9 mouse cellular contexts compared by ENCODE assay signal in the genomic region with DNA sequence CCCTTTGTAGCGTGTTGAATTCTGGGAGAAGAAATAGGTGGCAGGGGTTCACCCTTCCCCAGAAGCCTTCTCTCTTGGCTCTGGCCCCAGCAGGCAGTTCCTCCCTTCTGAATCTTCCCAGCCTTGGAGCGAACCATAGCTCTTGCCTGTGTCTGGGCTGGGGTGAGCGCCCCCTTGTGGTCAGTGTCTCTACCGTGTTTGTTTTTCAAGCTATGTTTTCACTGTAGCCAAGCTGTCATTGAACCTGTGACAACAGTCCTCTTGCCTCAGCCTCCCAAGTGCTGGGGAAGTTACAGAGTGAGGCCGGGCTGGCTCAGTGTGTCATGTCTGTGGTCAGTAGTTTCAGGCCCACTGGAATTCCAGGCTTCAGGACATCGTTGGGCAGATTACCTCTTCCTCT. TPM values are rescaled to one million over a fixed set of nuclear protein-coding genes. Genes with fewer than 3 reads are reported as not detected.
DNase-seq lines count a peak whose midpoint lies in the region; ATAC-seq and TF ChIP-seq lines count a peak whose summit lies in the region.
"Had no signal": no experiment of that assay in that cellular context is flagged by ENCODE, and none has a peak within 500 bp of the region (broad histone marks: within the 10 kb centered on the region; RNA-seq: fewer than 3 reads in every experiment).

No protein-coding gene starts in this region.

- intact Hi-C loops in heart, postnatal 25 days (cut with DNase I): loop anchor here (2.0 to 5.0 kb wide), 3 partner anchors 96 to 282 kb away; no protein-coding TSS in a partner anchor
- intact Hi-C loops in left cerebral cortex, postnatal 10 days (cut with DNase I): no loop called here

- H3K4me1 ChIP-seq in heart, embryonic 11.5 days (ENCODE audit: control insufficient read depth, insufficient read depth, low read length): no peaks in the 10 kb centered on the region; the same call in 1 of the 2 replicates
- H3K4me1 ChIP-seq in embryonic facial prominence, embryonic 10.5 days: peaks cover 21% of the 10 kb centered on the region
- H3K4me1 ChIP-seq in testis, adult 2 months (ENCODE audit: control insufficient read depth, insufficient read depth, low read length): no peaks in the 10 kb centered on the region; the same call in 1 of the 2 replicates

- H3K27me3 ChIP-seq in heart, embryonic 11.5 days (ENCODE audit: control insufficient read depth, insufficient read depth, low read length): peaks cover 33% of the 10 kb centered on the region
- H3K27me3 ChIP-seq in embryonic facial prominence, embryonic 10.5 days (replicated peaks; ENCODE audit: low read depth, poor library complexity, severe bottlenecking): peaks cover 73% of the 10 kb centered on the region
- no peaks in the 10 kb centered on the region for H3K27me3 ChIP-seq in testis, adult 2 months (ENCODE audit: control insufficient read depth, insufficient read depth, low read length)

- no peaks in the 10 kb centered on the region for H3K9me3 ChIP-seq in heart, embryonic 11.5 days (replicated peaks; ENCODE audit: control insufficient read depth, low read length)
- no peaks in the 10 kb centered on the region for H3K9me3 ChIP-seq in embryonic facial prominence, embryonic 10.5 days
- H3K9me3 ChIP-seq: megakaryocyte, embryonic 14.5 days had no signal

- no peaks in the 10 kb centered on the region for H3K36me3 ChIP-seq in heart, embryonic 11.5 days (ENCODE audit: control insufficient read depth, insufficient read depth, low read length)
- no peaks in the 10 kb centered on the region for H3K36me3 ChIP-seq in embryonic facial prominence, embryonic 10.5 days (replicated peaks)
- H3K36me3 ChIP-seq in testis, adult 2 months (ENCODE audit: control insufficient read depth, insufficient read depth, low read length): no peaks in the 10 kb centered on the region

- 29% methylated on average over 6 of the region's 6 CpGs for WGBS in heart, embryonic 11.5 days (ENCODE audit: insufficient replicate concordance)
- WGBS in embryonic facial prominence, embryonic 10.5 days: 23% methylated on average over 6 of the region's 6 CpGs

- H3K27ac ChIP-seq in heart, embryonic 11.5 days (ENCODE audit: low read depth, low read length): no peak overlapping the region
- H3K27ac ChIP-seq in embryonic facial prominence, embryonic 10.5 days (replicated peaks): no peak overlapping the region; the same call in 1 of the 2 replicates
- H3K27ac ChIP-seq in testis, adult 2 months (ENCODE audit: control insufficient read depth, insufficient read depth, low read depth, low read length): no peak overlapping the region

- DNase-seq in heart, adult 11 months: peak; percentile 93
- peak; percentile 85 for DNase-seq in adrenal gland, postnatal 25 days
- peak; percentile 88 for DNase-seq in embryonic facial prominence, embryonic 10.5 days (ENCODE audit: low spot score)
- peak; percentile 15 for DNase-seq in heart, postnatal 25 days (ENCODE audit: low spot score)
- DNase-seq in left cerebral cortex, postnatal 10 days (ENCODE audit: extremely low spot score in 1 of 2, low spot score in 2 of 2): peak; percentile 58 to 84

- no peak for ATAC-seq in heart, embryonic 11.5 days (replicated peaks; ENCODE audit: insufficient number of reproducible peaks, low FRiP score, low TSS enrichment)
- 0 out of 2 replicates have a peak, but pooled peaks have one; percentile 37 for ATAC-seq in monocyte, adult 5-6 weeks (replicated peaks; ENCODE audit: insufficient number of reproducible peaks, low FRiP score, low TSS enrichment, poor library complexity, severe bottlenecking)

- TF ChIP-seq CTCF in testis, adult 2 months (IDR thresholded peaks at IDR 0.05; ENCODE audit: control insufficient read depth, insufficient read depth, insufficient replicate concordance, low read depth, low read length): peak; percentile 86

- no peak for TF ChIP-seq POLR2A in testis, adult 2 months (IDR thresholded peaks at IDR 0.05; ENCODE audit: control insufficient read depth, low read depth, low read length)

- H3K9ac ChIP-seq in heart, embryonic 11.5 days (ENCODE audit: low read depth, low read length): no peak overlapping the region

- H3K4me3 ChIP-seq in heart, embryonic 11.5 days (ENCODE audit: low read depth, low read length): no peak overlapping the region
- H3K4me3 ChIP-seq in embryonic facial prominence, embryonic 10.5 days: no peak overlapping the region
- H3K4me3 ChIP-seq in testis, adult 2 months (ENCODE audit: control insufficient read depth, low read depth, low read length): no peak overlapping the region
- H3K4me3 ChIP-seq: megakaryocyte, embryonic 14.5 days had no signal

- no peak overlapping the region for H3K4me2 ChIP-seq in heart, embryonic 11.5 days

RNA-seq across cellular contexts. Expression of a gene that starts 4.9 kb away (rescaled TPM):
- 0.84 and 0.89 TPM in 2 replicates for polyA plus RNA-seq in heart, embryonic 11.5 days (2014; fragmentation: Nextera tagmentation; extraction: Ambion mirVana)
- total RNA-seq in adrenal gland, postnatal 25 days (2021): not detected in 2 replicates
- 0.24 and 0.26 TPM in 2 replicates for polyA plus RNA-seq in embryonic facial prominence, embryonic 10.5 days (2016; fragmentation: Nextera tagmentation; extraction: Ambion mirVana)
- not detected for total RNA-seq in heart, postnatal 25 days (2021)
- total RNA-seq in left cerebral cortex, postnatal 10 days (2021): 10 to 100 TPM in 1 of 2 experiments, 1 to 10 TPM in 1; 6.9 to 13.1 TPM
- not detected in 3 replicates for total RNA-seq in monocyte, adult 5-6 weeks (2017)
- 0.25 and 0.60 TPM in 2 replicates for polyA plus RNA-seq in testis, adult 2 months (2012; rRNA removed)

RNA-seq across cellular contexts. Expression of a gene that starts 55.7 kb away (rescaled TPM):
- polyA plus RNA-seq in heart, embryonic 11.5 days (2014; fragmentation: Nextera tagmentation; extraction: Ambion mirVana): 25.7 and 26.3 TPM in 2 replicates
- 55.5 and 75.5 TPM in 2 replicates for total RNA-seq in adrenal gland, postnatal 25 days (2021)
- 41.7 and 44.3 TPM in 2 replicates for polyA plus RNA-seq in embryonic facial prominence, embryonic 10.5 days (2016; fragmentation: Nextera tagmentation; extraction: Ambion mirVana)
- total RNA-seq in heart, postnatal 25 days (2021): 10 to 100 TPM; 29.5 to 34.6 TPM
- total RNA-seq in left cerebral cortex, postnatal 10 days (2021): 10 to 100 TPM; 22.3 to 23.0 TPM
- 19.5 to 20.2 TPM (median 19.5 TPM) in 3 replicates for total RNA-seq in monocyte, adult 5-6 weeks (2017)
- 11.8 and 13.6 TPM in 2 replicates for polyA plus RNA-seq in testis, adult 2 months (2012; rRNA removed)

Comparison
In these comparisons a context has a peak if more than half of its experiments do, and no peak if none do; other contexts are left out.
1. DNase-seq: peak in every context shown above with its lines; median percentile 93 in heart, adult 11 months; 88 in embryonic facial prominence, embryonic 10.5 days; 85 in adrenal gland, postnatal 25 days; 71 in left cerebral cortex, postnatal 10 days; 15 in heart, postnatal 25 days.